Mouse (Mus musculus) kidney, postnatal 25 days (tissue): Measurements from ENCODE around the gene Abcb1b.
A peak's percentile ranks its signal among the peaks of the same experiment; 100 is the strongest.
"Not testable (repeated sequence)": the region's sequence is repeated elsewhere in the genome, so short reads cannot be mapped to it uniquely, and the experiment has no call there.

ENCODE experiments used
- DNase-seq, 2 experiments: peaks; one replicate each; pipeline ENCODE4 v3.0.0; 2021; ENCODE audit warnings: mixed read lengths in 2 of 2

The Abcb1b gene

DNA sequence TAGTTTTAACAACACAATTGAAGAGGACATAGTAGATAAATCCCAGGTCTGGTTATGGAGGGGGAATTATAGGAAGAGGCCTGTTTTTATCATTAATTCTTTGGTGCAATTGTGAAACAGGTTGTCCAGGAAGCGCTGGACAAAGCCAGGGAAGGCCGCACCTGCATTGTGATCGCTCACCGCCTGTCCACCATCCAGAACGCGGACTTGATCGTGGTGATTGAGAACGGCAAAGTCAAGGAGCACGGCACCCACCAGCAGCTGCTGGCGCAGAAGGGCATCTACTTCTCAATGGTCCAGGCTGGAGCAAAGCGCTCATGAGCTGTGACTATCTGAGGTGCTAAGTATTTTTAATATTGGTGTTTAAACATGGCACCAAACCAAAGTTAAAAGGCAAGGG is 67.7 kb downstream of the Abcb1b start:
- not testable (repeated sequence) for DNase-seq

DNA sequence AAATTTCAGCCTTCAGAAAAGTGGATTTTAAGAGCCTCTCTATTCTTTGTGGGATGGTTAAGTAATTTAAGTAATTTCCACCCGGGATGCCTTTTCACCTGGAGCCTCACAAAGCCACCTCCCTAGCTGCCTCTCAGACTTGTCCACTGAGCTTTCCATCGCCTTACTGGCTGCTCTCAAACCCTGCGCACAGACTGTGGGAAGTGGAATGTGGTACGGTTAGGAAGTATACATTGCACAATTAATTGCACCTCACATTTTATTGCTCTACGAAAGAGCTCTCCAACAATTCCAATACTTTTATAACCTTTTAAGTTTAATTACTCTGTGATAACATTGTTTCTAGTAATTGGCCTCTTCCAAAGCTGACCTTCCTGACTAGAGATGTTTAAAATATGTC is 68.4 kb downstream of the Abcb1b start:
- DNase-seq = no peak

DNA sequence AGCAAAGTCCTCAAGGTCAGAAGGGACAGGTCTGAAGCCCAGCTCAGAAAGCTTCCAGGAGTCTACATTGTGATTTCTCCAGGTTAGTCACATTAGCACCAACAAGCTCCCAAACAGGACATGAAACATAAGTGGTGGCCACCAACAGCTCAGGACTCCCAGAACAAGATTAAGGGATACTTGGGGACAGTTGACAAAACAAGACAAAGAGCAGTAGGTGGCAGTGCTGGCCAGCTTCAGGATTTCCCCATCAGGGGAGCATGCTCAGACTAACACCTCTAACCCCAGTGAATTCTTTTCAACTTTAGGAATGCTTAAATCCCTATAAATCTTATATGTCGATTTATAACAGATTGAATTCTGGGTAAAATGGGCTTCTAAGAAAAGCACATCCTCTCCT is 70.1 kb downstream of the Abcb1b start:
- DNase-seq = peak; percentile 13 to 37

DNA sequence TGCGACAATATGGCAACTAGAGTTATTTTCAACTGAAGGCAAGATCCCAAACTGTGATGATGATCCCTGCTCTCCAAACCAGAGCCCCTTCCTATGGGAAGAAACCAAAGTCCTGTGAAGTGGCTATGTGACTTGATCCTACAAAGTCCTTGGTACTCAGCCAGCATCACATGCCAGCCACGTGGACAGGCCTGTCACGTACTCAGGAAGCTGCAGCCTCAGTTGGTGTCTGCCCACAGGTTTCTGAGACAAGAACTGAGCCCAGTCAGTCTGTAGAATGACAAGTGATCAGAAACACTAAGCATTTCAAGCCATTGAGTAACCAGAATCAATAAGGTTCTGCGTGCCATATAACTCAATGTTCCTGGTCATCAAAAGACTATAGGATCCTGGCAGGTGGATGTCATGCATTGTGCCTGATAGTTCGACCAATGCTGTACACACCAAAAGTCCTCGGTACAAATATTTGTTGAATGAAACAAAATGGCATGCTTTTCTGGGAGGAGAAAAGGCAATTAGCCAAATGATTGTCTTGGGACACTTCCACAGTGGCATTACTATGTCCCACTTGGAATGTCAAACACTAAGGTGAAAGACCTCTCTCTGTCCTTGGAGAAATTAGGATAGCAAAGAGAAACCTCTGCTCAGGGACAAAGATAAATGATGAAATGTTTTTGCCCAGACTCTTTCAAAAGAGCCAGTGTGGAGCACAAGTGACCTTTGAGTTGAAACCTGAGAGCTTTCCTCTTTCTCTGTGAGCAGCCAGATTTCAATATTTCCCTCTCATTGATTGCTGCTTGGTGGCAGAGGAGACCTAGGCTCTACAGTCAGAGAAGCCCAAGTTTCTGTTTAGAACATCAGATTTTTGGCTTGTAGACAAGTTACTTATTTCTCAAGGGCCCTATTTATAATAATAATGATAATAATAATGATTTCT is 75.3 kb downstream of the Abcb1b start:
- no peak for DNase-seq

DNA sequence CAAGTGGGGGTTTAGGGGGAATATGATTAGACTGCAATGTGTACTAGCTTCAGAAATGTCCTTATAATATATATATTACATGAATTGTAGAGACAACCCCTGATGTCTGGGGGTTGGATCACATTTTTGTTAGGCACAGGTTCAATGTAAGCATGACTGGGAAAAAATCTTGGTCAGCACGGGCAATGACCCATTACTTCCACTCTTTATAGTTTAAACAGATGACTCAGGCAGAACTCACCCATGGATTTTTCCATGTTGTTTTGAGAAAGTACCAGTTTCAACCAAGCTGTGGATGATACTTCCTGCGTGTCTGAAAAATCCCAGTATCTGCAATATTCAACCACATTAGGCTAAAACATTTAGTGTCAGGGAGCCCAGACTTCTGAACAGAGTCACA is 79.1 kb downstream of the Abcb1b start:
- DNase-seq = no peak

DNA sequence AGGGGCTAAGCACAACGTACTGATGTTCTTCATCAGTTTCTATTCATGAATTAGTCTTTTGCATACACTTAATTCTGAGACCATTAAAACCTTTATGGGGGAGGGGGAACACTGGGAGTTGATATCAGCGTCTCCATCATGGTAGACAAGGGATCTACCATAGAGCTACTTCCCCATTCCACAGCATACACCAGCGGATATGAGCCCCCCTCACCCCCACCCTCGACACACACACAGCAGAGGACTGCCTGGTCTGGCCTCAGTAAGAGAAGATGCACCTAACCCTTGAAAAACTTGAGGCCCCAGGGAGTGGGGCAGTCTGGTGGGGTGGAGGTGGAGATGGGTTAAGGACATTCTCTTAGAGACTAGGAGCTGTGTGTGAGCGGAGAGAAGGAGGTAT is 79.9 kb downstream of the Abcb1b start:
- no peak for DNase-seq

DNA sequence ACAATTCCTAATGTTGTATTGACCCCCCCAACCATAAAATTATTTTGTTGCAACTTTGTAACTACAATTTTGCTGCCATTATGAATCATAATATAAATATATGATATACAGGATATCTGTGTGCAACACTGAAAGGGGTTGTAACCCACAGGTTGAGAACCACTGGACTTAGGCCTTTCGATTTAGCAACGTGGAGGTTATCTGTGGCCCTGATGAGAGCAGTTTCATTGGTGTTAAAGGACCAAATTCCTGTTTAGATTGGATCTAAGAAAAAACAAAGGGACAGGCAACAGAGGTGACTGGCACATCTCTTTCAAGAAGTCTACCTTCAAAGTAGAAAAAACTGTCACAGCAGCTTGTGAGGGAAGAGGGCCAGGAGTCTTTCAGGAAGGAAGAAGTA is 87.9 kb downstream of the Abcb1b start:
- DNase-seq = no peak

DNA sequence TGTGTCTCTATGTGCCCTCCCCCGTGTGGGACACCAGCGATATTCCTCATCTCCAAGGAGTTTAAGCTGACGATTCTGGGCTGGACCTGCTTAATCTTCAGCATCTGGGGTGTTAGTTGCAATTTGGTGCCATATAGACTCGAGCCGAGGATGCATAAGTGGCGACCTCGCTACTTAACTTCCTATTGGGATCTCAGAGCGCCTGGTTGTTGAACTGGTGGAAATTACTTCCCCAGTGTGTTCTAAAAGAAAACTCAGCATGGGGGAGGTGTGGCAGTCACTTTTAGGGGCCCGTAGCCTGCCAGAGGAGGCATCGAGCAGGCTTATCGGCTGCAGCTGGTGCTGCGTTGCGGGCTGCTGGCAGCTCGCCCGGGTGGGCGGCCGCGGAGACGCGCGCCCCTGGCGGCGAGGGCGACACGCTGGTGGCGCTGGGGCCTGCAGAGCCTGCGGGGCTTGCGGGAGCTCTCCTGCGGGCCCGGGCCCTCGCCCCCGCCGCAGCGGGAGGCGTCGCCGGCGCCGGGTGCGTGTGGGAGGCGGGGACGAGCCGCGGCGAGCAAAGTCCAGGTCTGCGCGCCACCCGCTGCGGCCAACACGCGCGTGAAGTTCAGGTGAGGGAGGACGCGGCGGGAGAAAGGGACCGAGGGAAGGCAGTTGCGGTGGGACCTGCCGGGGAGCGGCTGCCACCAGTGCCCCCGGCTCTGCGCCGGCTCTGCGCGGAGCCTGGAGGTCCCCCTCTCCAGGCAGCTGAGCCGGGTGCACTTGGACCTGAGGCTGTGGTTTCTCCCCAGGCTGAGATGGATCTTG is 95.6 kb downstream of the Abcb1b start, which contains the start of gene Abcb4:
Gene Abcb4 (plus strand): TSS at position 418 of the 804 bp plus-strand sequence.
- peak; percentile 29 to 46 for DNase-seq

DNA sequence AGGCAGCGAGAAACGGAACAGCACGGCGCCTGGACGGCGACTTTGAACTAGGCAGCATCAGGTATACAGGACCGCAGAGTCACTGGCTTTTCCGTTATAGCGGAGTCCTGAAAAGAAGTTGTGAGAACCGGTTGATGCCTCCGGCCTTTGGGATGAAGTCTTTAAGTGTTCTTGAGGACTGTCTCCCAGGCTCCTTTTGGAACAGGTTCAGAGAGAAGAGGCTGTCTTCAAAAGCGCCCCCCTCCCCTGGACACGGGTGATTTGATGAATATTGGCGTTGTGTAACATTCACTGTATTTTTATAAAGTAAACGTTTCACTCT is 96.1 kb downstream of the Abcb1b start:
- no peak for DNase-seq

DNA sequence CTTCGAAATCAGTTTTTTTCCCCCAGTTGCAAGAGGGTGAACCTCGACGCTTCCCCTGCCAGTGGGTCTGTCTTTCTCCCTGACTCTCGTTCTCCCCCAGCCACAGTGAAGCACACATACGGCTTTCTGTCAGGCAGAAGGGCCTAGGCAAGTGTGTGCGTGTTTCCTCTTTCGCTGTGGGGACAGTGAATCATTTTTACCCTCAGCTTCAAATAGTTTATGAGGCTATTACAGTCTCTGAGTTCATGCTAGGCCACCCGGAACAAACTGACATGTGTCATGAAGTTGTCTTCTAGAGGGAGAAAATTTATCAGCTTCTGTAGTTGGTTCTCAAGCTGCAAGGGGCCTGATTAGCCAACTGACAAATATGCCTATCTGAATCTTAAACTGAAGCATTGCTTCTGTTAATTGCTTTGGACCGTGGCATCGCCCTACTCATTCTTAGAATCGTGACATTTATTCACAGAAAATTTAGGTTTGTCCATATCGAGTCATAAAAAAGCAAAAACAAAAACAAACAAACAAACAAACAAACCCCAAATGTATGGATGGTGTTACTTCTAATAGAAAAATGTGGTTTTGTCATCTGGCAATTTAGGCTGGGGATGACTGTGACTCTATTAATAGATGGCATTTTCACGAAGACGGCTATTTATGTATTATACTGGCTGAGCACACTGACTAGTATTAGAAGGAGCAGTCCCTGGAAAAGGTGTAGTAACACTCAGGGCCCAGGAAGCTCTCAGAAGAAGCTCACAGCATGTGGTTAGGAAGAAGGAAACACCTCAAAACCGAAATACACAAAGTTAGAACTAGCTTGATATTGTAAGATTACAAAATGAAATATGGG is 96.9 kb downstream of the Abcb1b start:
- no peak for DNase-seq

DNA sequence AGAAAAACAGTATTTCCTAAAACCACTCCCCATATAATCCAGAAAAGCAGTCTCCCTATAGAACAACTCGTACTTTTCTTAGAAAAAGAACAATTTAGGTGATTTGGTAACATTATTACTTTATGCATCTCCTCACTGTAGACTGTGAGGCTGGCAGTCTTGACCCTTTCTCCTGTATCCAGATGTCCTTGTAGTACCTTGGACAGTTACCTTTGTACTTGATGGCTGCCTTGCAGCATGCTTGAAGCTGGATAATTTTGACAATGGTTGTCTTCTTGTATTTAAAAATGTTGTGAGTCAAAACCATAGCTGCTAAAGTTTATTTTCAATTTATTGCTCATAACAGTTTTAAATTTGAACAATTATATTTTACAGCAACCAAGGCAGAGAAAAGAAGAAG is 98.3 kb downstream of the Abcb1b start:
- DNase-seq = no peak

DNA sequence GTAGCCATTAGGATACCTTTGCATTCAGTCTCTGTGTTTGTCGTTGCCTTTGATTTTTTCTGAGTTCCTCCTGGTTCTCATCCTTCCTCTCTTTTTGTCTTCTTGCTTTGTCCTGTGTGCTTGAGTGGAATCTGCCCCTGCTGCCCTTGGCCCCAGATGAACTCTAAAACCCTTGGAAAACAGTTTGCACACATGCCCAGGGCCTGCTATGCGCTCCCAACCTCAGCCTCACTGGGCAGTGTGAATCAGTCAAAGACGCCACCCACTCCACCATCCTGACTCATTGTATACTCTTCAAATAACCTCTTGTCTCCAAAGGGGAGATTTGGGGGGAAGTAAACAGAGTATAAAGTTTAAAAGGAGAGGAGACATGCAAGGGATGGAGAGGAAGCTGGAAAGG is 100.3 kb downstream of the Abcb1b start:
- no peak for DNase-seq

DNA sequence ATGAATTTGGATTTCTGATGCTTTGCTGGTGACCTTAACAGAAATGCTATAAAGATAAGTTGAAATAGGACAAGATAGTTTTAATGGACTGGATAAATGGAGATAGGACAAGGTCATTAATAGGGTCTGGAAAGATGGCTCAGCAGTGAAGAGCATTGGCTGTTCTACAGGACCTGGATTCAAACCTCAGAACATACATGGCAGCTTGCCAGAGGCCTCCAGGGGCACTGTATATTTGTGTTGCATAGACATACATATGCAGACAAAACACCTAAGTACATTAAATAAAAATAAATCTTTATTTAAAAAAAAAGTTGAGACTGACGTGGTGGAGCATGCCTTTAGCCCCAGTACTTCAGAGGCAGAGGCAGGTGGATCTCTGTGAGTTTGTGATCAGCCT is 103.1 kb downstream of the Abcb1b start:
- DNase-seq = no peak

DNA sequence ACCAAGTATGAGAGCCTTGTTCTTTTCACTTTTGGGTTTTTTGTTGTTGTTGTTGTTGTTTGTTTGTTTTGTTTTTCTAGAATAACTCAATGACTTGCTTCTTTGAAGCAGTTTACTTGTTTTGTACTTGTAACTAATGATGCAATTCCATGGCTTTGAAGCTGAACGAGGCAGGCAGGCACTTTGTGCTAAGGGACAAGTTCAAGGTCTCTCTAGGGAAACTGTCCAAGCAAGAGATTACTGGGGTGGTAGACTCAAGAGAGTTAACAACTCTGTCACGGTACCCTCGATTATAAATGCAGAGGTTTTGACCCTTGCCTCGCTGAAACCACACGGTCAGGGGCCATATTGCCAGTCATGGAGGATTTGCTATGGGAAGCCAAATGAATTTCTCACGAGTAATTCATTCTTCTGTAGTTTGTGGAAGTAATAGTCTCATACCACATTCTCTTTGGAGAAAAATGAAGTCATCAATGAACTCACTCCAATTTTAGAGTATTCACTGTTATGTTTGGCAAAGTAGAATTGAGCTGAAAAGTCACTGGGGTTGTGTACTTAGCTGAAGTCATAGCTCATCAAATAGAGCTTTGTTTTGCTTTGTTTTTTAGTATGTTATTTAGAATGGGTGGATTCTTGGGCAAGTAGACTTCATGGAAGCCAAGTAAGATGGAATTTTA is 104.3 kb downstream of the Abcb1b start:
- no peak for DNase-seq

DNA sequence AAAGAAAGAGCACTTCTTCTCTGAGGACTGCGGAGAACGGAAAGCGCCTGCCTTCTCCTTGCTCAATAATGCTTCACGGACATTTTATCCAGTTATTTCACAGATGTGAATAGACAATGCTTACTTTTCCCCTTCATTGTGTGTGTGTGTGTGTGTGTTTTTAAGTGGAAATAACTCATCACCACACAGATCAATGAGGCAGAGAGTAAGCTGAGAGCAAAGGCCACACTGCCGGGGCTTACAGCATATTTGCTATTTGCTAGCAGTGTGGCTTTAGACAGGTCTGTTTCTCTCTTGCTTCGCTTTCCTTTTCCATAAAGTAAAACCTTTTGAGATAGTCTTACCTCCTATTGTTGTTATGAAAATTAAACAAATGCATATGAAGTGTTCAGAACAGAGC is 106.6 kb downstream of the Abcb1b start:
- no peak for DNase-seq

DNA sequence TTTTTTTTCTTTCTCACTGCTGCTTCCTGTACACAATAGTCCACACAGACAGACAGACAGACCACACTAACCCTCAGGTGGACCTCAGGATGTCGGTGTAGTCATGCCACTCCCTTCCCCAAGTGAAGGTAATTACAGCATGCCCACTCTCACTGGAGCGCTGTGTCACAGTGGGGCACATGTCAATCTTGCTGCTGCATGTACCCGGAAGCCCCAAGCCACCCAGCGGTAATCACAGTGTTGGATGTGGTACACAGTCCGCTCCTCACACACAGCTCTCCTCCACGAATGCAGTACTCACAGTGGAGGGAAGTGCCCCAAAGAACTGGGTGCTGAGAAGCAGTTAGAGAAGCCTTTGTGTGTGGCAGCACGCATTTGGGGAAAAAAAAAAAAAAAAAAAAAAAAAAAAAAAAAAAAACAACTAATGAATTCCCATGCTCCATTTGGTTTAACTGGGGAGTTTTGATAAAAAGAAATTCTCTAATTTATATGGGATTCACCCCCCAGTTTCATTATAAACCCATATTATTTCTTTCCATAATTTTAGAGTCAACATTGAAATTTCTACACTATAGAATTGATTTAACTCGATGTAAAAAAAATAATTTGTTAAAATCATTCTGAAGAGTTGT is 113.7 kb downstream of the Abcb1b start:
- DNase-seq = no peak
